Mouse (Mus musculus) spleen, adult 2 months (tissue): Measurements from ENCODE around the gene Cish. TPM values are rescaled to one million over a fixed set of nuclear protein-coding genes. Genes with fewer than 3 reads are reported as not detected.

Experiments used
- DNase-seq, 2 experiments: peaks; one replicate each; pipeline versions ENCODE4 v3.0.0 to v3.0.0-alpha.2; 2012 to 2021; ENCODE audit warnings: low spot score in 2 of 2, low read depth in 1 of 2
- H3K27ac ChIP-seq: fragments of 200-500 bp; 2 replicates; pipeline ENCODE4 v1.5.1; 2012; ENCODE audit warnings: low read length, inconsistent platforms; ENCODE audit not compliant: insufficient read depth
- H3K27me3 ChIP-seq: fragments of 200-500 bp; 2 replicates; pipeline ENCODE4 v1.6.1; 2012; ENCODE audit warnings: mild to moderate bottlenecking, moderate library complexity, low read length, inconsistent platforms; ENCODE audit not compliant: control insufficient read depth, insufficient read depth
- H3K36me3 ChIP-seq: fragments of 200-500 bp; 2 replicates; pipeline ENCODE4 v1.6.1; 2012; ENCODE audit warnings: mild to moderate bottlenecking, low read length, inconsistent platforms; ENCODE audit not compliant: control insufficient read depth, insufficient read depth
- H3K4me1 ChIP-seq: fragments of 200-500 bp; 2 replicates; pipeline ENCODE4 v1.6.1; 2011; ENCODE audit warnings: inconsistent platforms; ENCODE audit not compliant: control insufficient read depth, insufficient read depth, insufficient read length
- H3K4me3 ChIP-seq: fragments of 200-500 bp; 2 replicates; pipeline ENCODE4 v1.5.1; 2011; ENCODE audit warnings: mild to moderate bottlenecking, inconsistent platforms; ENCODE audit not compliant: insufficient read depth, insufficient read length; ENCODE audit errors: extremely low read depth
- CTCF ChIP-seq: fragments of 200-500 bp; IDR thresholded peaks from 2 replicates; pipeline ENCODE4 v1.5.1; 2011; ENCODE audit warnings: mild to moderate bottlenecking, inconsistent platforms; ENCODE audit not compliant: insufficient read depth, insufficient read length, insufficient replicate concordance; ENCODE audit errors: extremely low read depth
- POLR2A ChIP-seq: fragments of 200-500 bp; IDR thresholded peaks from 2 replicates; pipeline ENCODE4 v1.6.1; 2011; ENCODE audit warnings: low read depth, low read length, inconsistent platforms
- WGBS: fragments of 180-500 bp; shearing (Covaris S2); methylation state at CpG from one replicate; pipeline ENCODE4 v1.1.7; 2018; 5-methylcytosine and 5-hydroxymethylcytosine counted together
- polyA plus RNA-seq: library from polyadenylated mRNA; depleted of rRNA; stranded (reverse); fragments of >200 nt; gene quantifications from 2 replicates; pipeline ENCODE4 v1.2.3, GENCODE M21; 2012

The Cish gene
- polyA plus RNA-seq, 1 experiment: 9.3 TPM

- Histone ChIP-seq H3K4me3 (no peak overlapping the region), H3K4me1 (peaks cover 4% of the 10 kb centered on the region; the same call in 1 of the 2 replicates), H3K27me3 (no peaks in the 10 kb centered on the region), H3K36me3 (no peaks in the 10 kb centered on the region), H3K27ac (no peak overlapping the region)
- TF ChIP-seq POLR2A (no peak), CTCF (no peak)
- WGBS: 60% methylated on average over 6 of the region's 6 CpGs
- DNase-seq: no peak
Observed at GRCm38 (mm10) chr9:107330791-107331190, 35.0 kb downstream of the Cish start.

GRCm38 (mm10) chr9:107333686-107334085 is 37.9 kb downstream of the Cish start:
- WGBS: 32% methylated on average over 2 of the region's 2 CpGs
- no peaks in the 10 kb centered on the region for H3K36me3 ChIP-seq
- DNase-seq: no peak
- no peak overlapping the region for H3K27ac ChIP-seq
- TF ChIP-seq CTCF: no peak
- TF ChIP-seq POLR2A: no peak
- H3K4me3 ChIP-seq: no peak overlapping the region
- peaks cover 4% of the 10 kb centered on the region; the same call in 1 of the 2 replicates for H3K4me1 ChIP-seq
- no peaks in the 10 kb centered on the region for H3K27me3 ChIP-seq

- 30% methylated on average over 6 of the region's 6 CpGs for WGBS
- DNase-seq: peak; percentile 24 to 28
- H3K4me1 ChIP-seq: peaks cover 4% of the 10 kb centered on the region; the same call in 1 of the 2 replicates
- no peaks in the 10 kb centered on the region for H3K36me3 ChIP-seq
- H3K27me3 ChIP-seq: no peaks in the 10 kb centered on the region
- TF ChIP-seq CTCF (no peak), POLR2A (no peak)
- H3K4me3 ChIP-seq: no peak overlapping the region
- no peak overlapping the region for H3K27ac ChIP-seq
Observed at GRCm38 (mm10) chr9:107334356-107334755, 38.5 kb downstream of the Cish start.

- no peak for DNase-seq
- 74% methylated on average over 5 of the region's 5 CpGs for WGBS
- Histone ChIP-seq H3K36me3 (no peaks in the 10 kb centered on the region), H3K27ac (no peak overlapping the region), H3K4me1 (peaks cover 4% of the 10 kb centered on the region; the same call in 1 of the 2 replicates), H3K4me3 (no peak overlapping the region), H3K27me3 (no peaks in the 10 kb centered on the region)
- TF ChIP-seq POLR2A: no peak
- no peak for TF ChIP-seq CTCF
Observed at GRCm38 (mm10) chr9:107335046-107335445, 39.2 kb downstream of the Cish start.

GRCm38 (mm10) chr9:107335909-107336308 is 40.1 kb downstream of the Cish start:
- no peak for TF ChIP-seq POLR2A
- peak; percentile 99 for TF ChIP-seq CTCF
- WGBS: 8% methylated on average over 5 of the region's 5 CpGs
- no peak overlapping the region for H3K4me3 ChIP-seq
- peak; percentile 47 to 71 for DNase-seq
- no peak overlapping the region for H3K27ac ChIP-seq
- H3K36me3 ChIP-seq: no peaks in the 10 kb centered on the region
- H3K4me1 ChIP-seq: peaks cover 4% of the 10 kb centered on the region; the same call in 1 of the 2 replicates
- no peaks in the 10 kb centered on the region for H3K27me3 ChIP-seq

- Histone ChIP-seq H3K4me3 (no peak overlapping the region), H3K4me1 (peaks cover 4% of the 10 kb centered on the region; the same call in 1 of the 2 replicates), H3K27ac (no peak overlapping the region), H3K27me3 (no peaks in the 10 kb centered on the region), H3K36me3 (no peaks in the 10 kb centered on the region)
- TF ChIP-seq POLR2A: no peak
- TF ChIP-seq CTCF: no peak
- DNase-seq: no peak
- 86% methylated on average over 6 of the region's 6 CpGs for WGBS
Observed at GRCm38 (mm10) chr9:107336386-107336785, 40.6 kb downstream of the Cish start.

GRCm38 (mm10) chr9:107338172-107338883 is 42.5 kb downstream of the Cish start, which contains the start of gene Hemk1:
TSS of gene Hemk1 (minus strand) at chr9:107338350.
- WGBS: 5% methylated on average over 30 of the region's 30 CpGs
- Histone ChIP-seq H3K27me3 (no peaks in the 10 kb centered on the region), H3K4me1 (peaks cover 4% of the 10 kb centered on the region; the same call in 1 of the 2 replicates), H3K36me3 (no peaks in the 10 kb centered on the region), H3K4me3 (peak within 1 kb of the TSS; percentile 60), H3K27ac (peak within 1 kb of the TSS; percentile 68)
- peak; percentile 73 to 75 for DNase-seq
- peak; percentile 16; the same call in 1 of the 2 replicates for TF ChIP-seq POLR2A
- no peak for TF ChIP-seq CTCF
